ENCODE assay signal across 8 mouse cellular contexts in the genomic region with DNA sequence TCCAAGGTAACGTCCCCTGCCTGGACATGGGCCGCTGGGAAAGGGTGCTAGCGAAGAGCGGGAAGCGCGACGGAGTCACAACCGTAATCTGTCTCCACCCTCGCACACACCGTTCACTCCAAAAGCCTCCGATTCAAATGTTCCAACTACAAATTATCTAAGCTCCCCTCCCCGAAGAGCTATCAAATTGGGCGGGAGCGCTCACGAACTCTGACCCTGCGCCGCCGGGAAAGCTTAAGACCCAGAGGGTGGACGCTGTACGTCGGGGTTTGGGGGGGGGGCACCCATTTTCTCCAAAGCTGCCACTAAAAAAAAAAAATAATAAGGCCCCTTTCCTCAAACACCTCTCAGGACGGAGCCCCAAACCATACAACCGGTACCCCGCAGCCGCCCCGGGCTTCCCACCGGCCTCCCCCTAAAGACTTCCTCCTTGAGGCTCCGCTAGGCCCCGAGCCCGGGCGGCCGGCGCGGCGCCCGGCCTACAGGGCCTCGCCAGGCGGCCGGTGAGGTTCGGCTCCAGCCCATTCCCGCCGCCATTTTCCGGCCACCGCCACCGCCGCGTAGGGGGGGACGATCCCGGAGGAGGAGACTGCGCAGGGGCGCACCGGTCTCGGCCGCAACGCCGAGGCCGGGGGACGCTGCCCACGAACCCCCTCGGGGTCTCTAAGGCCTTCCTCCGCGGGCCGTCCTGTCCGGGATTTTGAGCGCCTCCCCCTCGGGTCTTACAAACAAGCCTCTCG. TPM values are rescaled to one million over a fixed set of nuclear protein-coding genes. Genes with fewer than 3 reads are reported as not detected.
DNase-seq lines count a peak whose midpoint lies in the region; ATAC-seq and TF ChIP-seq lines count a peak whose summit lies in the region.

No protein-coding gene starts in this region.

- peaks cover 10% of the 10 kb centered on the region for H3K36me3 ChIP-seq in limb, embryonic 15.5 days
- H3K36me3 ChIP-seq in neural tube, embryonic 12.5 days = peaks cover 13% of the 10 kb centered on the region

- TF ChIP-seq CTCF in cerebellum, adult 2 months (IDR thresholded peaks at IDR 0.05; ENCODE audit: borderline replicate concordance, insufficient read depth, low read depth, low read length) = no peak
- no peak for TF ChIP-seq CTCF in cortical plate, adult 2 months (IDR thresholded peaks at IDR 0.05; ENCODE audit: extremely low read depth, insufficient read depth, low read length)

- peak overlapping the region; percentile 63 for H3K4me2 ChIP-seq in limb, embryonic 15.5 days
- H3K4me2 ChIP-seq in neural tube, embryonic 12.5 days (replicated peaks) = peak overlapping the region; percentile 86

- peak overlapping the region; percentile 47 for H3K27ac ChIP-seq in cerebellum, adult 2 months (ENCODE audit: insufficient read depth, low read length)
- H3K27ac ChIP-seq in cortical plate, adult 2 months (ENCODE audit: insufficient read depth, low read length) = peak overlapping the region; percentile 83; the same call in 1 of the 2 replicates
- peak overlapping the region; percentile 98 for H3K27ac ChIP-seq in limb, embryonic 15.5 days
- peak overlapping the region; percentile 33; the same call in 1 of the 2 replicates for H3K27ac ChIP-seq in neural tube, embryonic 12.5 days

- no peaks in the 10 kb centered on the region for H3K27me3 ChIP-seq in cerebellum, adult 2 months (ENCODE audit: control insufficient read depth, insufficient read depth, low read length)
- no peaks in the 10 kb centered on the region for H3K27me3 ChIP-seq in limb, embryonic 15.5 days
- H3K27me3 ChIP-seq in neural tube, embryonic 12.5 days (replicated peaks) = no peaks in the 10 kb centered on the region

- H3K9me3 ChIP-seq in limb, embryonic 15.5 days = no peaks in the 10 kb centered on the region
- no peaks in the 10 kb centered on the region for H3K9me3 ChIP-seq in neural tube, embryonic 12.5 days

- H3K9ac ChIP-seq in limb, embryonic 15.5 days = peak overlapping the region; percentile 96
- H3K9ac ChIP-seq in neural tube, embryonic 12.5 days = peak overlapping the region; percentile 99

- no peak for DNase-seq in cerebellum, adult 2 months
- no peak for DNase-seq in cerebellum, adult 9-11 months
- peak; percentile 55 for DNase-seq in 416B (ENCODE audit: low read depth)
- DNase-seq in heart, postnatal 4 days = peak; percentile 53
- no peak for DNase-seq in Muller cell, postnatal 12 days (ENCODE audit: inconsistent ontology term)

- WGBS in cerebellum, adult 2 months = under 1% methylated on average over 65 of the region's 67 CpGs
- WGBS in limb, embryonic 15.5 days = under 1% methylated on average over 66 of the region's 67 CpGs
- under 1% methylated on average over 67 of the region's 67 CpGs for WGBS in neural tube, embryonic 12.5 days

- peaks cover 4% of the 10 kb centered on the region; the same call in 1 of the 2 replicates for H3K4me1 ChIP-seq in cerebellum, adult 2 months (ENCODE audit: control insufficient read depth, insufficient read depth, low read length)
- H3K4me1 ChIP-seq in cortical plate, adult 2 months (ENCODE audit: control insufficient read depth, insufficient read depth, low read length) = no peaks in the 10 kb centered on the region; the same call in 1 of the 2 replicates
- H3K4me1 ChIP-seq in limb, embryonic 15.5 days = peaks cover 21% of the 10 kb centered on the region
- peaks cover 20% of the 10 kb centered on the region for H3K4me1 ChIP-seq in neural tube, embryonic 12.5 days

- 0 out of 2 replicates have a peak, but pooled peaks have one; percentile 4 for ATAC-seq in limb, embryonic 15.5 days (ENCODE audit: insufficient number of reproducible peaks, low FRiP score, low TSS enrichment, low read depth)
- peak; percentile 46 for ATAC-seq in neural tube, embryonic 12.5 days (ENCODE audit: low FRiP score, low read depth)

- no peak for TF ChIP-seq POLR2A in cerebellum, adult 2 months (IDR thresholded peaks at IDR 0.05; ENCODE audit: borderline replicate concordance, insufficient read depth, low read length)
- no peak for TF ChIP-seq POLR2A in cortical plate, adult 2 months (IDR thresholded peaks at IDR 0.05; ENCODE audit: extremely low read depth, insufficient read depth, low read length)

- H3K4me3 ChIP-seq in cerebellum, adult 2 months (replicated peaks; ENCODE audit: insufficient read depth, low read depth, low read length) = peak overlapping the region; percentile 80
- H3K4me3 ChIP-seq in cortical plate, adult 2 months (ENCODE audit: insufficient read depth, low read length) = peak overlapping the region; percentile 55
- peak overlapping the region; percentile 87 for H3K4me3 ChIP-seq in limb, embryonic 15.5 days
- H3K4me3 ChIP-seq in neural tube, embryonic 12.5 days = peak overlapping the region; percentile 98

RNA-seq across cellular contexts. Expression of gene Srrm1, which starts 0.6 kb away (rescaled TPM):
- polyA plus RNA-seq in cerebellum, adult 2 months (2012; rRNA removed) = 124 and 130 TPM in 2 replicates
- polyA plus RNA-seq in cortical plate, adult 2 months (2012; rRNA removed) = 115 and 131 TPM in 2 replicates
- 100 to 1,000 TPM; 132 to 135 TPM for total RNA-seq in heart, postnatal 4 days (2021)
- 207 and 214 TPM in 2 replicates for polyA plus RNA-seq in limb, embryonic 15.5 days (2015; fragmentation: Nextera tagmentation; extraction: Ambion mirVana)
- 191 and 241 TPM in 2 replicates for polyA plus RNA-seq in neural tube, embryonic 12.5 days (2016; fragmentation: Nextera tagmentation; extraction: Ambion mirVana)

RNA-seq across cellular contexts. Expression of gene Ncmap, which starts 45.5 kb away (rescaled TPM):
- polyA plus RNA-seq in cerebellum, adult 2 months (2012; rRNA removed) = 4.1 and 4.7 TPM in 2 replicates
- 0.96 and 1.3 TPM in 2 replicates for polyA plus RNA-seq in cortical plate, adult 2 months (2012; rRNA removed)
- total RNA-seq in heart, postnatal 4 days (2021) = under 1 TPM; 0.62 to 0.77 TPM
- 11.0 and 11.7 TPM in 2 replicates for polyA plus RNA-seq in limb, embryonic 15.5 days (2015; fragmentation: Nextera tagmentation; extraction: Ambion mirVana)
- polyA plus RNA-seq in neural tube, embryonic 12.5 days (2016; fragmentation: Nextera tagmentation; extraction: Ambion mirVana) = 1.3 and 1.7 TPM in 2 replicates

Comparison
In these comparisons a context has a peak if more than half of its experiments do, and no peak if none do; other contexts are left out.
1. DNase-seq: peak in 416B (single experiment) and heart, postnatal 4 days (single experiment); none in cerebellum, adult 2 months (0 of 2), cerebellum, adult 9-11 months (single experiment) and Muller cell, postnatal 12 days (single experiment).
2. H3K27ac ChIP-seq: peak in every context shown above with its lines; median percentile 98 in limb, embryonic 15.5 days; 83 in cortical plate, adult 2 months; 47 in cerebellum, adult 2 months; 33 in neural tube, embryonic 12.5 days.
3. Peak in every context shown above with its lines, with median percentiles within 50 percentile points of each other: H3K4me3 ChIP-seq.